Mouse (Mus musculus) embryonic fibroblast, embryonic 13.5 days (primary cell): ENCODE data around the gene Olfr263. TPM values are rescaled to one million over a fixed set of nuclear protein-coding genes. Genes with fewer than 3 reads are reported as not detected.
"Not testable (repeated sequence)": the region's sequence is repeated elsewhere in the genome, so short reads cannot be mapped to it uniquely, and the experiment has no call there.

Experiments
- H3K27ac ChIP-seq: 2 replicates; pipeline ENCODE4 v1.5.1; 2012; ENCODE audit warnings: low read length, control low read depth, inconsistent platforms; ENCODE audit not compliant: insufficient read depth
- H3K4me1 ChIP-seq: 2 replicates; pipeline ENCODE4 v1.6.1; 2011; ENCODE audit warnings: low read length; ENCODE audit not compliant: control insufficient read depth, insufficient read depth
- H3K4me3 ChIP-seq: 2 replicates; pipeline ENCODE4 v1.5.1; 2011; ENCODE audit warnings: mild to moderate bottlenecking, control low read depth, low read length; ENCODE audit not compliant: insufficient read depth
- CTCF ChIP-seq: IDR thresholded peaks from 2 replicates; pipeline ENCODE4 v1.5.1; 2011; ENCODE audit warnings: mild to moderate bottlenecking, control low read depth, low read length, moderate library complexity, borderline replicate concordance; ENCODE audit not compliant: insufficient read depth
- POLR2A ChIP-seq: IDR thresholded peaks from 2 replicates; pipeline ENCODE4 v1.6.1; 2011; ENCODE audit warnings: low read depth, mild to moderate bottlenecking, control low read depth, low read length, moderate library complexity
- polyA plus RNA-seq: library from polyadenylated mRNA; stranded (reverse); fragments of >200 nt; gene quantifications from 2 replicates; pipeline ENCODE4 v1.2.4, GENCODE M21; 2011; ENCODE audit warnings: low read depth; ENCODE audit not compliant: missing spikeins, insufficient read length

Gene Olfr263
- not detected in 2 replicates for polyA plus RNA-seq

- not testable (repeated sequence) for H3K4me1 ChIP-seq, H3K4me3 ChIP-seq, H3K27ac ChIP-seq
These were observed at the start of gene Olfr263 for GRCm38 (mm10) chr13:21129339-21129738. TSS of gene Olfr263 (plus strand) at chr13:21129639.

GRCm38 (mm10) chr13:21082686-21083085 lies 46.8 kb upstream of the Olfr263 start:
- H3K27ac ChIP-seq: no peak overlapping the region
- TF ChIP-seq POLR2A (no peak), CTCF (no peak)
- no peaks in the 10 kb centered on the region for H3K4me1 ChIP-seq
- H3K4me3 ChIP-seq: no peak overlapping the region

GRCm38 (mm10) chr13:21109759-21110158 lies 19.7 kb upstream of the Olfr263 start:
- Histone ChIP-seq H3K4me1 (no peaks in the 10 kb centered on the region), H3K4me3 (no peak overlapping the region), H3K27ac (no peak overlapping the region)
- TF ChIP-seq CTCF: no peak
- no peak for TF ChIP-seq POLR2A

- no peaks in the 10 kb centered on the region for H3K4me1 ChIP-seq
- no peak for TF ChIP-seq CTCF
- no peak for TF ChIP-seq POLR2A
These were observed 19.0 kb upstream of the Olfr263 start for GRCm38 (mm10) chr13:21110441-21110840.

GRCm38 (mm10) chr13:21111183-21111582 lies 18.3 kb upstream of the Olfr263 start, which contains the start of gene Olfr1369-ps1:
TSS of gene Olfr1369-ps1 (plus strand) at chr13:21111483.
- H3K4me3 ChIP-seq, H3K4me1 ChIP-seq, H3K27ac ChIP-seq: not testable (repeated sequence)

More at GRCm38 (mm10) chr13:21110441-21110840, 19.0 kb upstream of the Olfr263 start:
- H3K4me3 ChIP-seq: no peak overlapping the region
- no peak overlapping the region for H3K27ac ChIP-seq

- TF ChIP-seq POLR2A: no peak
- TF ChIP-seq CTCF: no peak
- Histone ChIP-seq H3K4me1 (no peaks in the 10 kb centered on the region), H3K4me3 (no peak overlapping the region), H3K27ac (no peak overlapping the region)
These were observed 15.3 kb upstream of the Olfr263 start for GRCm38 (mm10) chr13:21114121-21114520.

GRCm38 (mm10) chr13:21142421-21142820 lies 13.0 kb downstream of the Olfr263 start:
- Histone ChIP-seq H3K4me1 (no peaks in the 10 kb centered on the region), H3K4me3 (no peak overlapping the region), H3K27ac (no peak overlapping the region)
- TF ChIP-seq CTCF (no peak), POLR2A (no peak)

GRCm38 (mm10) chr13:21145767-21146166 lies 16.3 kb downstream of the Olfr263 start, which contains the start of gene Olfr1368:
TSS of gene Olfr1368 (minus strand) at chr13:21145867.
- H3K27ac ChIP-seq: no peak within 1 kb of the TSS
- H3K4me3 ChIP-seq: no peak within 1 kb of the TSS
- no peaks in the 10 kb centered on the region for H3K4me1 ChIP-seq
- TF ChIP-seq POLR2A (no peak), CTCF (no peak)

GRCm38 (mm10) chr13:21155888-21156287 lies 26.4 kb downstream of the Olfr263 start:
- Histone ChIP-seq H3K27ac (no peak overlapping the region), H3K4me1 (no peaks in the 10 kb centered on the region), H3K4me3 (no peak overlapping the region)
- no peak for TF ChIP-seq POLR2A
- no peak for TF ChIP-seq CTCF

GRCm38 (mm10) chr13:21158071-21158470 lies 28.6 kb downstream of the Olfr263 start:
- Histone ChIP-seq H3K27ac (no peak overlapping the region), H3K4me1 (no peaks in the 10 kb centered on the region), H3K4me3 (no peak overlapping the region)
- TF ChIP-seq CTCF (no peak), POLR2A (no peak)

- H3K27ac ChIP-seq: no peak overlapping the region
- TF ChIP-seq CTCF: peak; percentile 66
- no peak for TF ChIP-seq POLR2A
- peak overlapping the region; percentile 76 for H3K4me3 ChIP-seq
- no peaks in the 10 kb centered on the region for H3K4me1 ChIP-seq
These were observed 29.5 kb downstream of the Olfr263 start for GRCm38 (mm10) chr13:21158785-21159474.
